Mouse (Mus musculus): ENCODE measurements around the gene Gtpbp6. TPM values are rescaled to one million over a fixed set of nuclear protein-coding genes. Genes with fewer than 3 reads are reported as not detected.
A peak's percentile ranks its signal among the peaks of the same experiment; 100 is the strongest.

The Gtpbp6 gene
- polyA plus RNA-seq, 1 experiment from 2014 or later, result 35.3 TPM

- peak overlapping the region; percentile 98; the same call in 1 of the 2 replicates for H3K27ac ChIP-seq
- no peak for DNase-seq (ENCODE audit: low spot score)
- peaks cover 29% of the 10 kb centered on the region for H3K4me1 ChIP-seq
- peaks cover 49% of the 10 kb centered on the region for H3K36me3 ChIP-seq
- 94% methylated on average over 26 of the region's 26 CpGs for WGBS
- peak overlapping the region; percentile 93 for H3K4me3 ChIP-seq
- peaks cover 7% of the 10 kb centered on the region for H3K27me3 ChIP-seq (ENCODE audit: low read depth, poor library complexity, severe bottlenecking)
- H3K9me3 ChIP-seq (replicated peaks), result no peaks in the 10 kb centered on the region
Observed at GRCm38 (mm10) chr5:110106140-110106871, 1.7 kb downstream of the Gtpbp6 start.

DNA sequence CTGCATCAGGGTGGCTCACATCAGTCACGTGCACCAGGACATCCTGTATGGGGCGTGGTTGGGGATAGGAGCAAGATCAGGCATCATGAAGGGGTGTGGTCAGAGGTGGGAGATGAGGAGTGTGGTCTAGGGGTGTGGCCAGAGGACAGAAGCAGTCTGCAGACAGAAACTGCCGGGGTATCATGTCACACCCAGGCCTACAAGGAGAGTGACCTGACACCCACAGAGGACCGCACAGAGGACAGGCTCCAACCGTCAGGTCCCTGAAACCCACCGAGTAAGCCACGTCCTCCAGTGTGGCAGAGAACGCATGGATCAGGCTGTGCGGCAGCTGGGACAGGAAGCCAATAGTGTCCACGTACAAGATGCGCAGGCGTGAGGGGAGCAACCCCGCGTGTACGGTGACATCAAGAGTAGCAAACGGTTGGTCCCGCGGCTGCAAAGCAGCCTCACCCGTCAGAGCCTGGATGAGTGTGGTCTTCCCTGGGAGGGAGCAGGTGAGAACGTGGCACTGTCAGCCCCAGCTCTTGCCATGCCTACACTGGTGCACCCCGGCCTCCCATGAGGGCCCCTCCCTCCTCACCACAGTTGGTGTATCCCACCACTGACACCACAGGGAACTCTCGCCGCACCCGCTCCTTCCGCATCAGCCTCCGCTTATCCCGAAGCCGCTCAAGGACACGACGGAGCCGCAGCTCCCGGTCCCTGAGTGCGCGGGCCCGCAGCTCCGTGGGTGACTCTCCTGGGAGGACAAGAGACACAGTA lies 3.2 kb downstream of the Gtpbp6 start:
- H3K4me1 ChIP-seq, result peaks cover 37% of the 10 kb centered on the region
- 95% methylated on average over 36 of the region's 36 CpGs for WGBS
- peaks cover 21% of the 10 kb centered on the region for H3K27me3 ChIP-seq (ENCODE audit: low read depth, poor library complexity, severe bottlenecking)
- H3K36me3 ChIP-seq, result peaks cover 49% of the 10 kb centered on the region
- H3K27ac ChIP-seq, result no peak overlapping the region
- H3K4me3 ChIP-seq, result no peak overlapping the region
- no peaks in the 10 kb centered on the region for H3K9me3 ChIP-seq (replicated peaks)
- no peak for DNase-seq (ENCODE audit: low spot score)

- no peak for DNase-seq (ENCODE audit: low spot score)
- no peaks in the 10 kb centered on the region for H3K9me3 ChIP-seq (replicated peaks)
- WGBS, result 96% methylated on average over 27 of the region's 27 CpGs
- H3K27me3 ChIP-seq (ENCODE audit: low read depth, poor library complexity, severe bottlenecking), result peaks cover 21% of the 10 kb centered on the region
- H3K36me3 ChIP-seq, result peaks cover 49% of the 10 kb centered on the region
- no peak overlapping the region for H3K4me3 ChIP-seq
- no peak overlapping the region for H3K27ac ChIP-seq
- H3K4me1 ChIP-seq, result peaks cover 45% of the 10 kb centered on the region
Observed at GRCm38 (mm10) chr5:110103901-110104615, 3.9 kb downstream of the Gtpbp6 start.

GRCm38 (mm10) chr5:110102853-110103625 lies 5.0 kb downstream of the Gtpbp6 start:
- Histone ChIP-seq H3K4me3 (no peak overlapping the region), H3K9me3 (replicated peaks) (no peaks in the 10 kb centered on the region), H3K36me3 (peaks cover 49% of the 10 kb centered on the region), H3K27ac (no peak overlapping the region), H3K4me1 (peaks cover 46% of the 10 kb centered on the region), H3K27me3 (ENCODE audit: low read depth, poor library complexity, severe bottlenecking) (peaks cover 21% of the 10 kb centered on the region)
- WGBS, result 93% methylated on average over 19 of the region's 19 CpGs
- DNase-seq (ENCODE audit: low spot score), result no peak

GRCm38 (mm10) chr5:110102429-110102828 lies 5.6 kb downstream of the Gtpbp6 start:
- 90% methylated on average over 13 of the region's 13 CpGs for WGBS
- H3K4me1 ChIP-seq, result peaks cover 46% of the 10 kb centered on the region
- H3K4me3 ChIP-seq, result no peak overlapping the region
- peaks cover 49% of the 10 kb centered on the region for H3K36me3 ChIP-seq
- H3K27me3 ChIP-seq (ENCODE audit: low read depth, poor library complexity, severe bottlenecking), result peaks cover 21% of the 10 kb centered on the region
- H3K9me3 ChIP-seq (replicated peaks), result no peaks in the 10 kb centered on the region
- DNase-seq (ENCODE audit: low spot score), result no peak
- no peak overlapping the region for H3K27ac ChIP-seq

DNA sequence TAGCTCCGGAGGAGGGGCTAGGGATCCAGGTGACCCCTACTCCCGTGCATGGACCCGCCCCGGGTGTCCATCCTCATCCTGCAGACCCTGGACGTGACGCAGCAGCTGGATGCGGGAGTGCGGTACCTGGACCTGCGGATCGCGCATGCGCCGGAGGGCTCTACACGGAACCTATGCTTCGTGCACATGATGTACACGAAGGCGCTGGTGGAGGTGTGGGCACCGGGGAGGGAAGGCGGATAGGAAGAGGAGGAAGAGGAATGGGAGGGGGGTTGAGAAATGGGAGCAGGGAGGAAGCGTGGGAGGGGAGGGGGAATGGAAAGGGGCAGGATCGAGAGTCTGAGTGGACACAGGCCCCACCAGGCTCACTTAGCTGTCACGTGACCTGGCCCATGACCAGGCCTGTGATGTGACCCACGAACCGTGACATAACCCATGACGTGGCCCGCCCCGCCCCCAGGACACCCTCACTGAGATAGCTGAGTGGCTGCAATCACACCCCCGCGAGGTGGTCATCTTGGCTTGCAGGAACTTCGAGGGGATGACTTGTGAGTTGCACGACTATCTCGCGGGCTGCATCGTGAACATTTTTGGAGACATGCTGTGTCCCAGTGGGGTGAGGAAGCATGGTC lies 6.2 kb downstream of the Gtpbp6 start:
- H3K27ac ChIP-seq, result no peak overlapping the region
- no peaks in the 10 kb centered on the region for H3K9me3 ChIP-seq (replicated peaks)
- peaks cover 21% of the 10 kb centered on the region for H3K27me3 ChIP-seq (ENCODE audit: low read depth, poor library complexity, severe bottlenecking)
- peaks cover 41% of the 10 kb centered on the region for H3K4me1 ChIP-seq
- peak; percentile 65 for DNase-seq (ENCODE audit: low spot score)
- 17% methylated on average over 34 of the region's 34 CpGs for WGBS
- H3K36me3 ChIP-seq, result peaks cover 48% of the 10 kb centered on the region
- H3K4me3 ChIP-seq, result peak overlapping the region; percentile 48

- H3K4me1 ChIP-seq, result peaks cover 33% of the 10 kb centered on the region
- no peaks in the 10 kb centered on the region for H3K9me3 ChIP-seq (replicated peaks)
- 2% methylated on average over 37 of the region's 37 CpGs for WGBS
- peaks cover 40% of the 10 kb centered on the region for H3K36me3 ChIP-seq
- peaks cover 21% of the 10 kb centered on the region for H3K27me3 ChIP-seq (ENCODE audit: low read depth, poor library complexity, severe bottlenecking)
- peak overlapping the region; percentile 48 for H3K4me3 ChIP-seq
- peak overlapping the region; percentile 19; the same call in 1 of the 2 replicates for H3K27ac ChIP-seq
- peak; percentile 52 for DNase-seq (ENCODE audit: low spot score)
Observed at GRCm38 (mm10) chr5:110100921-110101631, 6.9 kb downstream of the Gtpbp6 start.

DNA sequence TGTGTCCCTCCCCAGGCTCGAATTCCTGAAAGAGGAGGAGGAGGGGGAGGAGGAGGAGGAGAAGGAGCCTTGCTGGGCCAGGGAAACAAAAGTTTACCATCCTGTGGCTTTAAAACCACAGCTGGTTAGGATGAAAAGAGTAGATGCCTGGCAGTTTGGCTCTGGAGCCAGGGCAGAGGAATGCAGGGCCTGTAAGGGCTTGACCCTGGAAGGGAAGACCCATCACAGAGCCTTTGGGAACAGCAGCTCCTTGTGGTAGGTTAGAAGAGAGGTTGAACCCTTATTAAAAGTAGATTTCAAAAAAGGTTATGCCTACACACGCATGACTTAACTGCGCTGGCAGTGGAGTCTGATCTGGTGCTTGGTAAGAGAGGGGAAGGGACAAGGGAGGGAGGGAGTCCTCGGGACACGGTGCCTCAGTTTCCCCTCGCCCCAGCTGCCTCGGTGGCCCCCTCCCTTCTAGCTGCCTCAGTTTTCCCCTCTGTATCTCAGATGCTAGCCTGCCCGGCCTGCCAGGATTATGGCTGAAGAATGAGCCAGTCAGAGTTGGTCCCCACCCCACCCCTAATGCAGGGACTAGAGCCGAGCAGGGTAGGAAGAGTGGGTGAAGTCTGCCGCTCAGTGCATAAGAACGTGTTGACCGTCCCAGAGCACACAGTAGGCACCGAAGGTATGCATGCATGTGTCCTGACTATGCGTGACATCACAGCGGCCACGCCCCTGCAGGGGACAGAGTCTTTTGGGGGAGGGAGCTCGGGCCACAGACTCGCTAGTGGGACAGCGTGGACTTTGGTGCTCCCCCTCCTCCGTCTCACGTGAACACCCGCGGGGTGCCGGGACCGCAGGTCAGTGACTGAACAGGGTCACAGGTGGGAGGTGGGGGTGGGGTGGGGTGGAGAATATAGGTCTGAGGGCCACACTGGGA lies 8.1 kb downstream of the Gtpbp6 start, which contains the start of gene Plcxd1:
TSS of gene Plcxd1 (plus strand) at position 314 of the 925 bp plus-strand sequence.
- peaks cover 36% of the 10 kb centered on the region for H3K4me1 ChIP-seq
- 6% methylated on average over 25 of the region's 25 CpGs for WGBS
- H3K4me3 ChIP-seq, result peak within 1 kb of the TSS; percentile 48
- peak within 1 kb of the TSS; percentile 64; the same call in 1 of the 2 replicates for H3K27ac ChIP-seq
- DNase-seq (ENCODE audit: low spot score), result no peak
- peaks cover 21% of the 10 kb centered on the region for H3K27me3 ChIP-seq (ENCODE audit: low read depth, poor library complexity, severe bottlenecking)
- peaks cover 29% of the 10 kb centered on the region for H3K36me3 ChIP-seq
- H3K9me3 ChIP-seq (replicated peaks), result no peaks in the 10 kb centered on the region

DNA sequence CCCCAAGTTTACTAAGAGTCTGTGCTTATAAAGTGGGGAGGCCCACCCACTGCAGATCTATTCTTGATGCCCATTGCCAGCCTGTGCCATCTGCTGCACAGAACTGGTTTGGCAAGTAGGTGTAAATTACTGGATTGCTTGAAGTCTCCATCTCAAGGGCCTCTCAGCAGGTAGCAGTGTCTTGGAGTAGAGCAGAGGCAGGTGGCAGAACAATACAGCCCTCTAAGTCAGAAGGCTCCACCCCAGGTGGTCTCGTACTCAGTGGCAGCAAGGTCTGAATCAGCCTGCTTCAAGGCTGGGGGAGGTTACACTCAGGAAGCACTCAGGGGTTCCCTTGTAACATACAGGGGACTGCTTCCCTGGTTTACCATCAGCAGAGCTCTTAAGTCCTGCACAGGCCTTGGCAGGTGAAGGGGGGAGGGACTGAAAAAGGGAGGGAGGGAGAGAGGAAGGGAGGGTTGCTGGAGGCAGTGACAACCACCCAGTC lies 9.0 kb downstream of the Gtpbp6 start:
- Histone ChIP-seq H3K9me3 (replicated peaks) (no peaks in the 10 kb centered on the region), H3K4me1 (peaks cover 40% of the 10 kb centered on the region), H3K36me3 (peaks cover 20% of the 10 kb centered on the region), H3K4me3 (no peak overlapping the region), H3K27me3 (ENCODE audit: low read depth, poor library complexity, severe bottlenecking) (peaks cover 21% of the 10 kb centered on the region), H3K27ac (0 out of 2 replicates have a peak overlapping the region, but pooled peaks have one; percentile 64)
- WGBS, result 33% methylated on average over 1 of the region's 1 CpGs
- DNase-seq (ENCODE audit: low spot score), result no peak

DNA sequence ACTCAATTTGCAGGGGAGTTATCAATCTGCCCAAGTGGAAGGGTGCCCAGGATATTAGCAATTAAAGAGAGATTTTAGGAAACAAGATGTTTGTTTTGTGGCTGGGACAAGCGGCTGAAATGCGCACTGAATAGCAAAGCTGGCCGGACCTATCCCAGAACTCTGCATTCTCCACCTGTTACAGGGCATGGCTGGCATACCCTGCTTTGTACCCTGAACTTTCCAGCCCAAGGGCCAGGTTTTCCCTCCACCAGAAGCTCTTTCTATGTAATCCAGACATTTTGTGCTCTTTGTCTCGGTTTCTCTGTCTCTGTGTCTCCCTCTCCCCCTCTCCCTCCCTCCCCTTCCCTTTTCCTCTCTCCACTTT lies 13.2 kb downstream of the Gtpbp6 start:
- Histone ChIP-seq H3K4me3 (peak overlapping the region; percentile 66), H3K36me3 (no peaks in the 10 kb centered on the region), H3K27ac (peak overlapping the region; percentile 89), H3K27me3 (ENCODE audit: low read depth, poor library complexity, severe bottlenecking) (no peaks in the 10 kb centered on the region), H3K9me3 (replicated peaks) (no peaks in the 10 kb centered on the region), H3K4me1 (peaks cover 16% of the 10 kb centered on the region)
- DNase-seq (ENCODE audit: low spot score), result peak; percentile 50
- 9% methylated on average over 4 of the region's 4 CpGs for whole genome bisulfite sequencing

All from limb, embryonic 10.5 days (tissue).